Mouse (Mus musculus): ENCODE results near the gene Hsph1. TPM values are rescaled to one million over a fixed set of nuclear protein-coding genes. Genes with fewer than 3 reads are reported as not detected.

Hsph1 gene
- polyA plus RNA-seq, 1 experiment from 2014 or later, result 23.5 TPM

DNA sequence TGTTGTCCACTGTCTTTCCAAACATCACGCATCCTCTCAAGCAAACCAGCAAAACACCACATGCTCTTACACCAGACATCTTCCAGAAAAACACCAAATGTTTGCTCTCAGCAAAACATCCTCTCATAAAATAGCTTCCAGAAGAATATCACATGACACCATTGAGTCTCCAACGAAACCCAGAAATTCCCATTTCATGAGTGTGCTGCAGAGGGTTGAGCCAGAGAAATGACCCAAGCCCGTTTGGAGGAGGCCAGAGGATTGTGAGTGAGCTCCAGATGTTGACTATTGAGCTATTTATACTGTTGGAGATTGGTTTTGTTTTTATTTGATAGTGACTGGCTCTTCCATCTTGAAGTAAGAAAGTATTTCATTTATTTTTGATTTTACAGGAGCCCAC lies 32.9 kb downstream of the Hsph1 start:
- WGBS, result 76% methylated on average over 3 of the region's 3 CpGs
- H3K27me3 ChIP-seq (ENCODE audit: control insufficient read depth, insufficient read depth, low read length), result no peaks in the 10 kb centered on the region
- ATAC-seq (ENCODE audit: insufficient number of reproducible peaks, insufficient read depth, low FRiP score, low read depth), result no peak
- H3K4me1 ChIP-seq (ENCODE audit: control insufficient read depth in 2 of 2, insufficient read depth in 2 of 2, low read length in 2 of 2), result no peaks in the 10 kb centered on the region
- no peak overlapping the region for H3K4me3 ChIP-seq (ENCODE audit: control insufficient read depth in 1 of 2, insufficient read depth in 1 of 2, low read depth in 1 of 2, low read length in 2 of 2)
- H3K9me3 ChIP-seq (ENCODE audit: control insufficient read depth, low read length), result no peaks in the 10 kb centered on the region
- H3K27ac ChIP-seq (replicated peaks in 1 of 2; ENCODE audit: control insufficient read depth in 1 of 2, insufficient read depth in 1 of 2, low read depth in 2 of 2, low read length in 2 of 2), result no peak overlapping the region
- H3K4me2 ChIP-seq (ENCODE audit: low read length), result no peak overlapping the region
- H3K36me3 ChIP-seq (ENCODE audit: control insufficient read depth, insufficient read depth, low read length), result no peaks in the 10 kb centered on the region
- H3K9ac ChIP-seq (ENCODE audit: low read length), result no peak overlapping the region

DNA sequence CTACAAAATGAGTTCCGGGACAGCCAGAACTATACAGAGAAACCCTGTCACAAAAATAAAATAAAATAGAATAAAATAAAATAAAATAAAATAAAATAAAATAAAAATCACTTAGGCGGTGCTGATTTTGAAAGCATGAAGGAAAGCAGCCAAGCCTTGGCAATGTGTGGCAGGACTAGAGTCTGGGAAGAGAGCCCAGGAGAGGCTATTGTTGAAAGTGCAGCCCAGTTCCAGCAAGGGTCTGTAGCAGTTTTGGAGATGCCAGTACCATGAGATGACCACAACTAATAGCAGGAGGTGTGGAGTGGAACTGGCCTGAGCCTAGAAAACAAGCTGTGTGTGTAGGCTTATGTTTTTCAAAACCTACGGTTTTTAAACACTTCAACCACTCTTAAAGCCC lies 34.2 kb downstream of the Hsph1 start:
- 94% methylated on average over 3 of the region's 3 CpGs for WGBS

DNA sequence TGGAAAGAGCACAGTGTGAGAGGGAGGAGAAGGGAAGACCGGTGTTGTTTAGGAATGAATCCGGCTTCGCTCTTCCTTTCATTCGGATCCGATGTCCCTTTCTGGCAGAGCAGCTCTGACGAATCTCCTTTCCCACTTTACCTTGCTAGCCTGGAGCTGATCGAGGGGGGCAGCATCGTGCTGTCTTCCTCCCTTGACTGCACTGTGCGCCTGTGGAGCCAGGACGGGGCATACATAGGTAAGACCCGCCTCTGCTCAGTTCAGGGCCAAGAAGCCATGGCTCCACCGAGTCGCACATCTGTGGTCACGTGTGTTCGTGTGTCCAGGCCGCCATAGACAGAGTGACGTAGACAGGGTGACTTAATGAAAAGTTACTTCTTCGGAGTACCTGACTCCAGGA lies 38.8 kb downstream of the Hsph1 start:
- Histone ChIP-seq H3K36me3 (ENCODE audit: control insufficient read depth, insufficient read depth, low read length) (no peaks in the 10 kb centered on the region), H3K27ac (replicated peaks in 1 of 2; ENCODE audit: control insufficient read depth in 1 of 2, insufficient read depth in 1 of 2, low read depth in 2 of 2, low read length in 2 of 2) (no peak overlapping the region), H3K4me1 (ENCODE audit: control insufficient read depth in 2 of 2, insufficient read depth in 2 of 2, low read length in 2 of 2) (no peaks in the 10 kb centered on the region), H3K9me3 (ENCODE audit: control insufficient read depth, low read length) (no peaks in the 10 kb centered on the region), H3K4me3 (ENCODE audit: control insufficient read depth in 1 of 2, insufficient read depth in 1 of 2, low read depth in 1 of 2, low read length in 2 of 2) (no peak overlapping the region), H3K4me2 (ENCODE audit: low read length) (peak overlapping the region; percentile 34; the same call in 1 of the 2 replicates), H3K27me3 (ENCODE audit: control insufficient read depth, insufficient read depth, low read length) (no peaks in the 10 kb centered on the region), H3K9ac (ENCODE audit: low read length) (no peak overlapping the region)
- no peak for ATAC-seq (ENCODE audit: insufficient number of reproducible peaks, insufficient read depth, low FRiP score, low read depth)
- 39% methylated on average over 18 of the region's 18 CpGs for WGBS

More for the DNA sequence above, 34.2 kb downstream of the Hsph1 start:
- Histone ChIP-seq H3K27ac (replicated peaks in 1 of 2; ENCODE audit: control insufficient read depth in 1 of 2, insufficient read depth in 1 of 2, low read depth in 2 of 2, low read length in 2 of 2) (no peak overlapping the region), H3K4me1 (ENCODE audit: control insufficient read depth in 2 of 2, insufficient read depth in 2 of 2, low read length in 2 of 2) (no peaks in the 10 kb centered on the region), H3K27me3 (ENCODE audit: control insufficient read depth, insufficient read depth, low read length) (no peaks in the 10 kb centered on the region), H3K36me3 (ENCODE audit: control insufficient read depth, insufficient read depth, low read length) (no peaks in the 10 kb centered on the region), H3K9ac (ENCODE audit: low read length) (no peak overlapping the region), H3K4me3 (ENCODE audit: control insufficient read depth in 1 of 2, insufficient read depth in 1 of 2, low read depth in 1 of 2, low read length in 2 of 2) (no peak overlapping the region), H3K4me2 (ENCODE audit: low read length) (no peak overlapping the region), H3K9me3 (ENCODE audit: control insufficient read depth, low read length) (no peaks in the 10 kb centered on the region)
- ATAC-seq (ENCODE audit: insufficient number of reproducible peaks, insufficient read depth, low FRiP score, low read depth), result no peak

DNA sequence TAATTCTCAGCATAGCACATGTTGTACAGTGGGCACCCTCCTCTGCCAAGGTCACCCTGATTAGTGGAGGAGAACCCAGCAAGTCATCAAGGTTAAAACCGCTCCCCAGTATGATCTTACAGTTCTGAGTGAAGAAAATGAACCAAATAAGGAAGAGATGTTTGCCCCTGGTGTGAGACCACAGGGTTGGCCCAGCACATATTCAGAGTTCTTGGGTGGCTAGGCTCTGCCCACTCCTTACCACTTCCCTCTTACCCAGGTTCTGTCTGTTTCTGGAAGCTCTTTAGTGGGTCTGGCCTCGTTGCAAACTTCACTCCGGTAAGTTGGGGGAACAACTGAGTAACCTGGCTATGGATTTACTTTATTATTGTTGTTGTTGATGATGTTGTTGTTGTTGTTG lies 42.0 kb downstream of the Hsph1 start:
- no peak overlapping the region for H3K27ac ChIP-seq (replicated peaks in 1 of 2; ENCODE audit: control insufficient read depth in 1 of 2, insufficient read depth in 1 of 2, low read depth in 2 of 2, low read length in 2 of 2)
- H3K36me3 ChIP-seq (ENCODE audit: control insufficient read depth, insufficient read depth, low read length), result no peaks in the 10 kb centered on the region
- 0 out of 2 replicates have a peak, but pooled peaks have one; percentile 33 for ATAC-seq (ENCODE audit: insufficient number of reproducible peaks, insufficient read depth, low FRiP score, low read depth)
- H3K4me2 ChIP-seq (ENCODE audit: low read length), result no peak overlapping the region
- peaks cover 0 to 3% of the 10 kb centered on the region in 2 experiments; a peak in 2 of 4 replicates for H3K4me1 ChIP-seq (ENCODE audit: control insufficient read depth in 2 of 2, insufficient read depth in 2 of 2, low read length in 2 of 2)
- no peaks in the 10 kb centered on the region for H3K27me3 ChIP-seq (ENCODE audit: control insufficient read depth, insufficient read depth, low read length)
- H3K9ac ChIP-seq (ENCODE audit: low read length), result no peak overlapping the region
- H3K4me3 ChIP-seq (ENCODE audit: control insufficient read depth in 1 of 2, insufficient read depth in 1 of 2, low read depth in 1 of 2, low read length in 2 of 2), result no peak overlapping the region
- WGBS, result 79% methylated on average over 3 of the region's 3 CpGs
- no peaks in the 10 kb centered on the region for H3K9me3 ChIP-seq (ENCODE audit: control insufficient read depth, low read length)

DNA sequence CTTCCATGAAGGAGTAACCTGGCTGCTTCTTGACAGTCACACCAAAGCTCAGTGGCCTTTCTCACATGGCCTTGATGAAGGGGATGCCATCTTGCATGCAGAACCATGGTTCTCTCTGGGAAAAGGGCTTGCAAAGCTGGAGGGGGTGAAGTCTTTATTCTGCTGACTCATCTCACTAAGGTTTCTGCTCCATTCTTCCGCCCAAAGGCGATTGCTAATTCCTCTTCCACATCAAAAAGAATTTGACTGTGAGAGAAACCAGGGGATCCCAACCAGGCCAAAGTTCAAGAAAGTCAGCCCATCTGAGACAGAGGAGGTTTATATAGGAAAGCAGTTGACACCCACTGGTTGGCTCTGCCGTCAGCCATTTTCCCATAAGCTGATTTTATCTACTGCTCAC lies 46.2 kb downstream of the Hsph1 start:
- Histone ChIP-seq H3K4me2 (ENCODE audit: low read length) (no peak overlapping the region), H3K27me3 (ENCODE audit: control insufficient read depth, insufficient read depth, low read length) (no peaks in the 10 kb centered on the region), H3K36me3 (ENCODE audit: control insufficient read depth, insufficient read depth, low read length) (no peaks in the 10 kb centered on the region), H3K4me3 (ENCODE audit: control insufficient read depth in 1 of 2, insufficient read depth in 1 of 2, low read depth in 1 of 2, low read length in 2 of 2) (no peak overlapping the region), H3K27ac (replicated peaks in 1 of 2; ENCODE audit: control insufficient read depth in 1 of 2, insufficient read depth in 1 of 2, low read depth in 2 of 2, low read length in 2 of 2) (peak overlapping the region in 1 of 2 experiments; percentile 78; a peak in 3 of 4 replicates), H3K4me1 (ENCODE audit: control insufficient read depth in 2 of 2, insufficient read depth in 2 of 2, low read length in 2 of 2) (peaks cover 10 to 13% of the 10 kb centered on the region in 2 experiments; a peak in 3 of 4 replicates), H3K9ac (ENCODE audit: low read length) (no peak overlapping the region), H3K9me3 (ENCODE audit: control insufficient read depth, low read length) (no peaks in the 10 kb centered on the region)
- 39% methylated on average over 3 of the region's 3 CpGs for WGBS
- no peak for ATAC-seq (ENCODE audit: insufficient number of reproducible peaks, insufficient read depth, low FRiP score, low read depth)

DNA sequence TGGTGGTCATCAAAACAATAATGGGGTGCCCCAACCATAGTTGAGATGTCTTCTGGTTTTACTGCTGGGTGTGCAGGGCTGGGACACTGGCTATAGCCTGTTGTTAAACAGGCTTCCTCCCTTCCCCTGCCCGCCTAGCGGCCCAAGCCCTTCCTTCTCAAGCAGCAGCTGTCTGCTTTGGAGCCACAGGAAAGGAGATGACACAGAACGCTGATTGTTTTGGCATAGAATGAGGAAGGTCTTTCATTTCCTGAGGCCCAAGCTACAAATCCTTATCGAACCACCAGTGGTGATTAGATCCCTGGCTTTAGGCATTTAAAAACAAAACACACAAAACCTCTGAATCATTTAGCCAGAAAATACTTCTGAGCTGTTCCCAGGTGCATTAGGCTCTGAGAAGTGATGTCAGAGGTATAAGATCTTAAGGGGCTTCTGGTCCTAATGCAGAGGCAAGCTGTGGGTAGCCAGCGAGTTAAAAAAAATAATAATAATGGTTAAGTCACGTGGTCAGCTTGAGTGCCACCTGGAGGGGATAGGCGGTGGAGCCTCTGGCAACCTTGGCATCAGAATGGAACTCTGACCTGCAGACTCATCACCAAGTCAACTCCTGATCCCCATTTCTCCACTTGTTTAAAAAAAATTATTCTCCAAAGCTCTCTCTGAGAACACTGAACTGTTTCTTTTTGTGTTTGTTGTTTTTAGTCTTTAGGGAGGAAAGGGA lies 47.2 kb downstream of the Hsph1 start:
- Histone ChIP-seq H3K27me3 (ENCODE audit: control insufficient read depth, insufficient read depth, low read length) (no peaks in the 10 kb centered on the region), H3K36me3 (ENCODE audit: control insufficient read depth, insufficient read depth, low read length) (no peaks in the 10 kb centered on the region), H3K9me3 (ENCODE audit: control insufficient read depth, low read length) (no peaks in the 10 kb centered on the region), H3K4me2 (ENCODE audit: low read length) (no peak overlapping the region), H3K9ac (ENCODE audit: low read length) (no peak overlapping the region), H3K4me3 (ENCODE audit: control insufficient read depth in 1 of 2, insufficient read depth in 1 of 2, low read depth in 1 of 2, low read length in 2 of 2) (no peak overlapping the region), H3K4me1 (ENCODE audit: control insufficient read depth in 2 of 2, insufficient read depth in 2 of 2, low read length in 2 of 2) (peaks cover 10 to 14% of the 10 kb centered on the region in 2 experiments; a peak in 3 of 4 replicates), H3K27ac (replicated peaks in 1 of 2; ENCODE audit: control insufficient read depth in 1 of 2, insufficient read depth in 1 of 2, low read depth in 2 of 2, low read length in 2 of 2) (peak overlapping the region; percentile 26 to 43; a peak in 1 of 4 replicates)
- WGBS, result 39% methylated on average over 7 of the region's 7 CpGs
- ATAC-seq (ENCODE audit: insufficient number of reproducible peaks, insufficient read depth, low FRiP score, low read depth), result 0 out of 2 replicates have a peak, but pooled peaks have one; percentile 38

DNA sequence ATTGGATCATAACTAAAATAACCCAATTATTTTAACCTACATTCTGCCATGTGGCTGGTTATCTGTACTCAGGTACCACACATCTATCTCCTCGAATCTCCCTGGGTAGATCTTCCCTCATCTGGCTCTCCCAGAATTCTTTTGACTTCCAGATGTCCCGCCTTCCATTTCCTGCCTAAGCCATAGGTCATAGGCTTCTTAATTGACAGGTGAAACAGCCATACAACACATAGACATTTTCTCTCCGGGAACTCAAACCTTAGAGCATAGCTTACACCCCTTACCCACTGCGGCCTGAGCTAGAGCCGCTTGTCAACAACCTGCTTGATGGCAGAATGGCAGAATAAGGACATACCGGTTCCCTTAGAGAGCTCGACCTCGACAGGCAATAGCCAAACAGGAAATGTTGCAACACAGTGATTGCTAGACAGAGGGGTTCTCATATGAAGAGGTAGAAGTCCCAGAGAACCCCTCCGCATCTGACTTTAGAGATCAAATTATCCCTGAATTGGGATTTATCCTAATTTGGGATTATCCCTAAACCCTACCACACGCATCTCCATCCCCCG lies 48.8 kb downstream of the Hsph1 start:
- ATAC-seq (ENCODE audit: insufficient number of reproducible peaks, insufficient read depth, low FRiP score, low read depth), result no peak
- Histone ChIP-seq H3K4me3 (ENCODE audit: control insufficient read depth in 1 of 2, insufficient read depth in 1 of 2, low read depth in 1 of 2, low read length in 2 of 2) (no peak overlapping the region), H3K27me3 (ENCODE audit: control insufficient read depth, insufficient read depth, low read length) (no peaks in the 10 kb centered on the region), H3K36me3 (ENCODE audit: control insufficient read depth, insufficient read depth, low read length) (no peaks in the 10 kb centered on the region), H3K9ac (ENCODE audit: low read length) (no peak overlapping the region), H3K4me2 (ENCODE audit: low read length) (no peak overlapping the region), H3K4me1 (ENCODE audit: control insufficient read depth in 2 of 2, insufficient read depth in 2 of 2, low read length in 2 of 2) (peaks cover 10 to 14% of the 10 kb centered on the region in 2 experiments; a peak in 3 of 4 replicates), H3K9me3 (ENCODE audit: control insufficient read depth, low read length) (no peaks in the 10 kb centered on the region), H3K27ac (replicated peaks in 1 of 2; ENCODE audit: control insufficient read depth in 1 of 2, insufficient read depth in 1 of 2, low read depth in 2 of 2, low read length in 2 of 2) (no peak overlapping the region)
- WGBS, result 74% methylated on average over 11 of the region's 11 CpGs

Measured in heart, embryonic 14.5 days (tissue).